In genomic region chr17:44350949-44351244, GRCm38 (mm10) we compare ENCODE assay signal across 11 mouse cellular contexts.
DNase-seq lines count a peak whose midpoint lies in the region; ATAC-seq and TF ChIP-seq lines count a peak whose summit lies in the region.
"Had no signal": no experiment of that assay in that cellular context is flagged by ENCODE, and none has a peak within 500 bp of the region (broad histone marks: within the 10 kb centered on the region; RNA-seq: fewer than 3 reads in every experiment).

No protein-coding gene starts in this region.

- WGBS in lung, embryonic 14.5 days = 62% methylated on average over 4 of the region's 4 CpGs
- WGBS in forebrain, postnatal 0 days = 71% methylated on average over 4 of the region's 4 CpGs
- 74% methylated on average over 4 of the region's 4 CpGs for WGBS in stomach, embryonic 15.5 days
- 83% methylated on average over 4 of the region's 4 CpGs for WGBS in neural tube, embryonic 15.5 days

- no peaks in the 10 kb centered on the region for H3K4me1 ChIP-seq in lung, embryonic 14.5 days (ENCODE audit: insufficient read depth)
- no peaks in the 10 kb centered on the region for H3K4me1 ChIP-seq in forebrain, postnatal 0 days (ENCODE audit: insufficient read depth)
- H3K4me1 ChIP-seq in stomach, embryonic 15.5 days = no peaks in the 10 kb centered on the region
- peaks cover 5% of the 10 kb centered on the region for H3K4me1 ChIP-seq in neural tube, embryonic 15.5 days

- H3K9ac ChIP-seq in lung, embryonic 14.5 days = no peak overlapping the region
- H3K9ac ChIP-seq in forebrain, postnatal 0 days = no peak overlapping the region
- H3K9ac ChIP-seq in stomach, embryonic 15.5 days = no peak overlapping the region
- no peak overlapping the region for H3K9ac ChIP-seq in neural tube, embryonic 15.5 days (replicated peaks)

- ATAC-seq in lung, embryonic 14.5 days (ENCODE audit: insufficient read depth) = peak; percentile 19; the same call in 1 of the 2 replicates
- peak; percentile 63 for ATAC-seq in forebrain, postnatal 0 days
- ATAC-seq in stomach, embryonic 15.5 days (ENCODE audit: insufficient read depth, low FRiP score, low read depth) = no peak
- ATAC-seq in neural tube, embryonic 15.5 days (ENCODE audit: low FRiP score) = no peak

- no peaks in the 10 kb centered on the region for H3K36me3 ChIP-seq in lung, embryonic 14.5 days (ENCODE audit: insufficient read depth)
- H3K36me3 ChIP-seq in forebrain, postnatal 0 days (ENCODE audit: insufficient read depth) = no peaks in the 10 kb centered on the region
- no peaks in the 10 kb centered on the region for H3K36me3 ChIP-seq in stomach, embryonic 15.5 days
- H3K36me3 ChIP-seq in neural tube, embryonic 15.5 days = no peaks in the 10 kb centered on the region

- peak overlapping the region; percentile 29 for H3K4me2 ChIP-seq in lung, embryonic 14.5 days
- no peak overlapping the region for H3K4me2 ChIP-seq in forebrain, postnatal 0 days (ENCODE audit: low read depth)
- H3K4me2 ChIP-seq in stomach, embryonic 15.5 days = no peak overlapping the region
- H3K4me2 ChIP-seq in neural tube, embryonic 15.5 days = no peak overlapping the region

- no peaks in the 10 kb centered on the region for H3K9me3 ChIP-seq in lung, embryonic 14.5 days (ENCODE audit: low read depth, low read length)
- H3K9me3 ChIP-seq in forebrain, postnatal 0 days (ENCODE audit: low read length) = no peaks in the 10 kb centered on the region
- H3K9me3 ChIP-seq in stomach, embryonic 15.5 days = no peaks in the 10 kb centered on the region
- no peaks in the 10 kb centered on the region for H3K9me3 ChIP-seq in neural tube, embryonic 15.5 days (replicated peaks)

- peak overlapping the region; percentile 39; the same call in 1 of the 2 replicates for H3K4me3 ChIP-seq in gastrocnemius, adult 2 months
- H3K4me3 ChIP-seq in lung, embryonic 14.5 days (ENCODE audit: low read depth, low read length) = no peak overlapping the region
- H3K4me3 ChIP-seq in forebrain, postnatal 0 days (ENCODE audit: low read depth, low read length) = no peak overlapping the region
- H3K4me3 ChIP-seq in stomach, embryonic 15.5 days (replicated peaks) = no peak overlapping the region
- no peak overlapping the region for H3K4me3 ChIP-seq in neural tube, embryonic 15.5 days (replicated peaks)

- no peak for TF ChIP-seq CTCF in gastrocnemius, adult 2 months (IDR thresholded peaks at IDR 0.05)
- no peak for TF ChIP-seq CTCF in lung, embryonic 14.5 days (IDR thresholded peaks at IDR 0.05; ENCODE audit: low read depth)
- TF ChIP-seq CTCF in forebrain, postnatal 0 days (IDR thresholded peaks at IDR 0.05; ENCODE audit: low read depth) = no peak

- DNase-seq in gastrocnemius, adult 2 months = no peak
- no peak for DNase-seq in gastrocnemius, postnatal 36 days
- no peak for DNase-seq in lung, embryonic 14.5 days
- no peak for DNase-seq in lung, adult 18-20 months
- no peak for DNase-seq in forebrain, postnatal 0 days
- no peak for DNase-seq in spleen, postnatal 14 days (ENCODE audit: low spot score in 2 of 2)
- DNase-seq: adrenal gland, adult 2 months; heart, postnatal 14 days; spleen, adult 18-20 months had no signal

- intact Hi-C loops in gastrocnemius, adult 2 months (cut with DNase I) = no loop called here
- intact Hi-C loops in gastrocnemius, postnatal 36 days (cut with DNase I) = no loop called here

- H3K27me3 ChIP-seq in lung, embryonic 14.5 days (ENCODE audit: insufficient read depth, low read length) = no peaks in the 10 kb centered on the region
- H3K27me3 ChIP-seq in forebrain, postnatal 0 days (ENCODE audit: insufficient read depth, low read length) = no peaks in the 10 kb centered on the region
- H3K27me3 ChIP-seq in stomach, embryonic 15.5 days (replicated peaks) = no peaks in the 10 kb centered on the region
- 0 out of 2 replicates have a peak, but pooled peaks cover 4% of the 10 kb centered on the region for H3K27me3 ChIP-seq in neural tube, embryonic 15.5 days (replicated peaks)

- H3K27ac ChIP-seq in gastrocnemius, adult 2 months = no peak overlapping the region
- H3K27ac ChIP-seq in lung, embryonic 14.5 days (ENCODE audit: low read depth) = peak overlapping the region; percentile 48; the same call in 1 of the 2 replicates
- H3K27ac ChIP-seq in forebrain, postnatal 0 days (ENCODE audit: low read depth, low read length) = no peak overlapping the region
- H3K27ac ChIP-seq in stomach, embryonic 15.5 days = peak overlapping the region; percentile 64; the same call in 1 of the 2 replicates
- H3K27ac ChIP-seq in neural tube, embryonic 15.5 days (replicated peaks) = no peak overlapping the region

Comparison
In these comparisons a context has a peak if more than half of its experiments do, and no peak if none do; other contexts are left out.
1. H3K27ac ChIP-seq: peak in lung, embryonic 14.5 days (single experiment) and stomach, embryonic 15.5 days (single experiment); none in gastrocnemius, adult 2 months (single experiment), forebrain, postnatal 0 days (single experiment) and neural tube, embryonic 15.5 days (single experiment).
2. ATAC-seq: peak in lung, embryonic 14.5 days (single experiment) and forebrain, postnatal 0 days (single experiment); none in stomach, embryonic 15.5 days (single experiment) and neural tube, embryonic 15.5 days (single experiment).